Mouse (Mus musculus) v-Abl transformed pro-B cells (cell line): ENCODE measurements at regions not wholly inside any gene's neighbourhood (a gene's known extent, or its start where the extent isn't known, plus 50 kb on each side); places are given as distances from the start of the nearest gene placed in this dataset.

ENCODE experiments used
- in situ Hi-C, 2 experiments: fragments of 400-800 bp; cut with MboI; formaldehyde crosslinking; loops; one replicate each; pipeline ENCODE4 v1.15.1; 2025; ENCODE audit not compliant: unreplicated experiment in 2 of 2

- in situ Hi-C loops = no loop called here
Measured at GRCm38 (mm10) chr1:78050231-78050630, 146.7 kb downstream of the Pax3 start.

- in situ Hi-C loops = no loop called here
Measured at GRCm38 (mm10) chr1:78032336-78032735, 164.6 kb downstream of the Pax3 start.

- in situ Hi-C loops = no loop called here
Measured at GRCm38 (mm10) chr1:78021766-78022165, 175.2 kb downstream of the Pax3 start.

GRCm38 (mm10) chr1:78021014-78021413 lies 175.9 kb downstream of the Pax3 start:
- in situ Hi-C loops = no loop called here

GRCm38 (mm10) chr1:78017949-78018617 lies 178.9 kb downstream of the Pax3 start:
- in situ Hi-C loops = no loop called here

- in situ Hi-C loops = no loop called here
Measured at GRCm38 (mm10) chr1:78016541-78017267, 180.2 kb downstream of the Pax3 start.

- in situ Hi-C loops = no loop called here
Measured at GRCm38 (mm10) chr1:78015999-78016398, 180.9 kb downstream of the Pax3 start.

- in situ Hi-C loops = no loop called here
Measured at GRCm38 (mm10) chr1:78013396-78013795, 183.5 kb downstream of the Pax3 start.

- in situ Hi-C loops = no loop called here
Measured at GRCm38 (mm10) chr1:78008811-78009410, 188.0 kb downstream of the Pax3 start.

GRCm38 (mm10) chr1:78004376-78004775 lies 192.6 kb downstream of the Pax3 start:
- in situ Hi-C loops = no loop called here

- in situ Hi-C loops = no loop called here
Measured at GRCm38 (mm10) chr1:77998727-77999126, 198.2 kb downstream of the Pax3 start.

GRCm38 (mm10) chr1:77981528-77981927 lies 215.4 kb downstream of the Pax3 start:
- in situ Hi-C loops = loop anchor here in 1 of 2 experiments (5.0 kb wide), 1 partner anchor 476 kb away; no protein-coding TSS in a partner anchor

GRCm38 (mm10) chr1:77978696-77979095 lies 218.2 kb downstream of the Pax3 start:
- in situ Hi-C loops = loop anchor here (5.0 to 10.0 kb wide), 2 partner anchors 436 to 474 kb away; no protein-coding TSS in a partner anchor

- in situ Hi-C loops = loop anchor here (5.0 to 10.0 kb wide), 2 partner anchors 439 to 476 kb away; no protein-coding TSS in a partner anchor
Measured at GRCm38 (mm10) chr1:77975941-77976340, 221.0 kb downstream of the Pax3 start.

GRCm38 (mm10) chr1:77972301-77972717 lies 224.6 kb downstream of the Pax3 start:
- in situ Hi-C loops = loop anchor here (10.0 to 25.0 kb wide), 2 partner anchors 442 to 1715 kb away; no protein-coding TSS in a partner anchor

- in situ Hi-C loops = loop anchor here in 1 of 2 experiments (25.0 kb wide), 1 partner anchor 1723 kb away; no protein-coding TSS in a partner anchor
Measured at GRCm38 (mm10) chr1:77964656-77965335, 232.1 kb downstream of the Pax3 start.

- in situ Hi-C loops = loop anchor here in 1 of 2 experiments (25.0 kb wide), 1 partner anchor 1728 kb away; no protein-coding TSS in a partner anchor
Measured at GRCm38 (mm10) chr1:77959309-77959708, 237.6 kb downstream of the Pax3 start.

- in situ Hi-C loops = loop anchor here in 1 of 2 experiments (25.0 kb wide), 1 partner anchor 1730 kb away; no protein-coding TSS in a partner anchor
Measured at GRCm38 (mm10) chr1:77957156-77957767, 239.7 kb downstream of the Pax3 start.

GRCm38 (mm10) chr1:77947894-77948293 lies 249.0 kb downstream of the Pax3 start:
- in situ Hi-C loops = no loop called here

- in situ Hi-C loops = no loop called here
Measured at GRCm38 (mm10) chr1:77944327-77944645, 252.6 kb downstream of the Pax3 start.
